Mouse (Mus musculus): ENCODE measurements around the gene E130114P18Rik. TPM values are rescaled to one million over a fixed set of nuclear protein-coding genes. Genes with fewer than 3 reads are reported as not detected.

E130114P18Rik gene
- not detected for total RNA-seq (2023)

DNA sequence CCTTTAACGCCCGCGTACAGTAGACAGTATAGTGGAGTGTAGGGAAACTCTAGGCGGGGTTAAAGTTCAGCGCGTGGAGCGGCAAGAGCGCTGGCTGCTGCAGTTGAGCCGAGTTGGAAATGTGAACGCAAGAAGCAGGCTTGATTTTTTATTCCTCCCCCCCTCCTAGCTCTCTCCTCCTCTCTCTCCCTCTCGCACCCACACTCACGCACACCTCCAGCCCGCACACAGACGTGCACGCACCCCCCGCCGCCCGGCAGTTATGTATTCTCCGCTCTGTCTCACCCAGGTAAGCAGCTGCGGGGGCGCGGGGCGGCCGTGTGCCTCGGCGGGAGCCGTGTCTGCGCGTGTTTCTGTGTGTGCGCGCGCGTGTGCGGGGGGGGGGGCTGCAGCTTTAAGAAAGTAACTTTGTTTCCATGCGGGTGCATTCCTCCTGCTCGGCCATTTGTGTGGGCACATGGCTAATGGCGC, at the start of gene E130114P18Rik:
Gene E130114P18Rik, minus strand, starts transcription at position 373 of the 471 bp plus-strand sequence.

DNA sequence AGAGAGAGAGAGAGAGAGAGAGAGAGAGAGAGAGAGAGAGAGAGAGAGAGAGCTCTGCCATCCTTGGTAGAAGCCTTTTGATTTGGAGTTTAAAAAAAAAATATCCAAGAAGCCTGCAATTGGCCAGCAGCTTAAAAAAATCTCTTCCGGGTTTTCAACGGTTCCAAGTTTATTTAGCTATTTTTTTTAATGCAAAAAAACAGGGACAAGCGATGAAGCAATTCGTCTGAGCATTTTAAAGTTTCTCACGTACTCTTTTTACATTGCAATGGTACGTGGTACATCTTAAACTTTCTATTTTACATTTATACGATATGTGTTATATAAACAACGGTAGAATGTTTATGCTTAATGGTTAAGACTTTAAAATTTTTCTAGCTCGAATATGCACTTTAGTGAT, 5.2 kb downstream of the E130114P18Rik start, which contains the start of gene Nfia:
Gene Nfia, plus strand, starts transcription at position 94 of the 400 bp plus-strand sequence.

Other genes starting within 250 kb of the E130114P18Rik start
- 10 to 100 TPM; 16.3 to 19.4 TPM for gene Nfia, start 5.3 kb downstream of the E130114P18Rik start, total RNA-seq (2023)